Mouse (Mus musculus) thymus, postnatal 25 days (tissue): ENCODE data around the gene Nfasc.
A peak's percentile ranks its signal among the peaks of the same experiment; 100 is the strongest.

Experiments used
- DNase-seq: peaks from one replicate; pipeline ENCODE4 v3.0.0; 2022

The Nfasc gene

GRCm38 (mm10) chr1:132533840-132534239 lies 207.8 kb downstream of the Nfasc start:
- no peak for DNase-seq

- DNase-seq = no peak
These were observed 209.1 kb downstream of the Nfasc start for GRCm38 (mm10) chr1:132532521-132532920.

- DNase-seq = no peak
These were observed 210.9 kb downstream of the Nfasc start for GRCm38 (mm10) chr1:132530631-132531191.

- no peak for DNase-seq
These were observed 212.8 kb downstream of the Nfasc start for GRCm38 (mm10) chr1:132528647-132529334.

GRCm38 (mm10) chr1:132528071-132528470 lies 213.5 kb downstream of the Nfasc start:
- no peak for DNase-seq

- DNase-seq = peak; percentile 42
These were observed 215.8 kb downstream of the Nfasc start for GRCm38 (mm10) chr1:132525832-132526231.

GRCm38 (mm10) chr1:132523920-132524319 lies 217.7 kb downstream of the Nfasc start:
- DNase-seq = peak; percentile 55

- no peak for DNase-seq
These were observed 218.5 kb downstream of the Nfasc start for GRCm38 (mm10) chr1:132523048-132523447.

GRCm38 (mm10) chr1:132520764-132521163 lies 220.8 kb downstream of the Nfasc start:
- DNase-seq = peak; percentile 65

GRCm38 (mm10) chr1:132519734-132520133 lies 221.9 kb downstream of the Nfasc start:
- no peak for DNase-seq

- DNase-seq = no peak
These were observed 223.0 kb downstream of the Nfasc start for GRCm38 (mm10) chr1:132518621-132519020.

GRCm38 (mm10) chr1:132516776-132517175 lies 224.8 kb downstream of the Nfasc start:
- DNase-seq = no peak

- DNase-seq = no peak
These were observed 226.3 kb downstream of the Nfasc start for GRCm38 (mm10) chr1:132515339-132515738.
